Mouse (Mus musculus): ENCODE measurements around the gene Ppp2r5b. TPM values are rescaled to one million over a fixed set of nuclear protein-coding genes. Genes with fewer than 3 reads are reported as not detected.
A peak's percentile ranks its signal among the peaks of the same experiment; 100 is the strongest.

Ppp2r5b gene
- polyA plus RNA-seq, 1 experiment from 2014 or later = 14.7 TPM

DNA sequence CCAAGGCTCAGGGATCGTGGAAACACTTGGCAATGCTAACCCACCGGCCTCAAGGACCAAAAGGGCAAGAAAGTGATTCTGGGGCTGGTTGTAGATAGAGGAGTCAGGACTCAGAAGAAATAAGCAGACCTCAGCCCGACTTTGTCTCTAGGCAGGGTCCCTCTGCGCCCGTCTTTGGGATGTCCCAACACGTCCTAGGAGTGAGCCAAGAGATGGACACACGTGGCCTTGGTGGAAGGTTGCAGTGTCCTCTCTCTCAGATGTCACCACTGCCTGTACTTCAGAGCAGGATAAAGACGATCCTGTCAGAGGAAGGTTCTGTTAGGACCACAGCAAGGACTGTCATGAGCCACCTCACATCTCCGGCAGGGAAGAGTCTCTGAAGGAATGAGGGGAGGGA is 35.0 kb upstream of the Ppp2r5b start:
- Histone ChIP-seq H3K9me3 (ENCODE audit: control insufficient read depth, low read length) (no peaks in the 10 kb centered on the region), H3K4me2 (replicated peaks; ENCODE audit: low read depth) (no peak overlapping the region), H3K4me3 (ENCODE audit: low read depth, low read length) (no peak overlapping the region), H3K27me3 (ENCODE audit: control insufficient read depth, insufficient read depth, low read length) (no peaks in the 10 kb centered on the region), H3K27ac (replicated peaks) (no peak overlapping the region), H3K9ac (ENCODE audit: low read length) (no peak overlapping the region), H3K36me3 (ENCODE audit: control insufficient read depth, insufficient read depth, low read length) (no peaks in the 10 kb centered on the region), H3K4me1 (replicated peaks; ENCODE audit: control insufficient read depth, insufficient read depth) (no peaks in the 10 kb centered on the region)
- no peak for TF ChIP-seq CTCF (IDR thresholded peaks at IDR 0.05; ENCODE audit: low read depth)
- TF ChIP-seq EP300 (optimal IDR thresholded peaks at IDR 0.05) = no peak
- 57% methylated on average over 9 of the region's 9 CpGs for WGBS
- no peak for ATAC-seq (ENCODE audit: low FRiP score, low TSS enrichment)
- DNase-seq (ENCODE audit: low spot score) = no peak

DNA sequence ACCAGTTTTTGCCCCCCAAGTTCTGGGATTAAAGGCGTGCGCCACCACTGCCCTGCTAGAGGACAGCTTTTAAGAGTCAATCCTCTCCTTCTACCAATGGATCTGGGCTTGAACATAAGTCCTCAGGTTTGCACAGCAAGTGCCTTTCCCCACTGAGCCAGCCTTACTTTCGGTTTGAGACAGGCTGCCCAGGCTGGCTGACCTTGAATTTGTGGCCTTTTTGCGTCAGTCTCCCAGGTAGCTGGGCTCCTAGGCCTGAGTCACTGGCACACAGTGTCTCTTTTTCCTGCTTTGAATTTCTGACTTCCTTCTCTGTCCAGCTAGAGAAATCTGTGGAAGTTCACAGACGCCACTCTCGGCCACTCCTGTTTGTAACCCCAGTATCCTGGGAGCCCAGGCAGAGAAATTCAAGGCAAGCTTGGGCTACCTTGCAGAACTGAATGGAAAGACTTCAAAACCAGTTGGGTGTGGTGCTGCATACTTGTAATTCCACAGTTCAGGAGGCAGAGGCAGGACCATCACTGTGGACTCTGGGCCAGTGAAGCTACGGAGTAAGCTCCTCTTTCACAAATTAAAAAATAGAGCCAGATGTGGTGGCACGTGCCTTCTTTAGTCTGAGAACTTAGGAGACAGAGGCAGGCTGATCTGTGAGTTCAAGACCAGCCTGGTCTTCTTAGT is 34.3 kb upstream of the Ppp2r5b start:
- ATAC-seq (ENCODE audit: low FRiP score, low TSS enrichment) (no peak), DNase-seq (ENCODE audit: low spot score) (peak; percentile 29)
- Histone ChIP-seq H3K36me3 (ENCODE audit: control insufficient read depth, insufficient read depth, low read length) (no peaks in the 10 kb centered on the region), H3K27ac (replicated peaks) (0 out of 2 replicates have a peak overlapping the region, but pooled peaks have one; percentile 18), H3K4me3 (ENCODE audit: low read depth, low read length) (no peak overlapping the region), H3K9me3 (ENCODE audit: control insufficient read depth, low read length) (no peaks in the 10 kb centered on the region), H3K27me3 (ENCODE audit: control insufficient read depth, insufficient read depth, low read length) (no peaks in the 10 kb centered on the region), H3K9ac (ENCODE audit: low read length) (no peak overlapping the region), H3K4me2 (replicated peaks; ENCODE audit: low read depth) (no peak overlapping the region), H3K4me1 (replicated peaks; ENCODE audit: control insufficient read depth, insufficient read depth) (no peaks in the 10 kb centered on the region)
- no peak for TF ChIP-seq CTCF (IDR thresholded peaks at IDR 0.05; ENCODE audit: low read depth)
- no peak for TF ChIP-seq EP300 (optimal IDR thresholded peaks at IDR 0.05)
- WGBS = 82% methylated on average over 8 of the region's 8 CpGs

DNA sequence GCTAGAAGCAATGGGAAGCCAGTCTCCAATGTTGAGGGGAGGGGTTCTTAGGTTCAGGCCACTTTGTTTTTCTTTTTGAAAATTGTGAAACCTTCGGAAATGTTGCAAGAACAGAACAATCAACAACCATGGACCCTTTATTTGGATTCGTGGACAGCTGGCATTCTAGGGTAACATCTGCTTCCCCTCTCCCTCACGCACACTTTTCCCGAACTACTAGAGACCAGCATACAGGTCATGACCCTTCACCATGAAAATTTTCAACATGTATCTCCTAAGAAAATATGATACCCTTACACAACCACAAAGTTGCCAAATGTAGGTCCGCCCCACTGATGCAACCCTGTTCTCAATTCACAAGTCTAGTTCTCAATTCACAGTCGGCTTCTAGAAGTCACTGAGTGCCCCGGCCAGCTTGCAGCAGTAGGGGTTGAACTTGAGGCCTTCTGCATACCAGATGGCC is 33.0 kb upstream of the Ppp2r5b start:
- no peak for DNase-seq (ENCODE audit: low spot score)
- H3K27me3 ChIP-seq (ENCODE audit: control insufficient read depth, insufficient read depth, low read length) = no peaks in the 10 kb centered on the region
- WGBS = 71% methylated on average over 7 of the region's 7 CpGs

DNA sequence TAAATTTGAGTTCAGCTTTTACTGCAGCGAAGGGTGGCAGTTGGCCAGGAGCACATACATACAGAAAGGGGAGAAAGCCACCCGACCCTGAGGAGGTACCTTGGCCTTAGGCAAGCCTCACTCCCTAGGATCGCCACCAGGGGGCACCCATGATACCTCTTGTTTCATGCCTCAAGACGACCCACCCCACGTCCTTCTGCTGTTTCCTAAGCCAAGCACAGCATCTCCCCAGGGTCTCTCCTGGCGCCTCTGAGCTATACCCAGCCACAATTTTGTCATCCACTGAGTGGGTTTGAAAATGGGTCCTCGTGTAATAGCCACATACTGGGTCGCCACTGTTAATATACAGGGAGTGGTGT is 32.5 kb upstream of the Ppp2r5b start:
- TF ChIP-seq EP300 (optimal IDR thresholded peaks at IDR 0.05) = no peak
- TF ChIP-seq CTCF (IDR thresholded peaks at IDR 0.05; ENCODE audit: low read depth) = peak; percentile 91
- Histone ChIP-seq H3K4me3 (ENCODE audit: low read depth, low read length) (no peak overlapping the region), H3K27ac (replicated peaks) (no peak overlapping the region), H3K36me3 (ENCODE audit: control insufficient read depth, insufficient read depth, low read length) (no peaks in the 10 kb centered on the region), H3K4me1 (replicated peaks; ENCODE audit: control insufficient read depth, insufficient read depth) (no peaks in the 10 kb centered on the region), H3K9me3 (ENCODE audit: control insufficient read depth, low read length) (no peaks in the 10 kb centered on the region), H3K4me2 (replicated peaks; ENCODE audit: low read depth) (no peak overlapping the region), H3K27me3 (ENCODE audit: control insufficient read depth, insufficient read depth, low read length) (no peaks in the 10 kb centered on the region), H3K9ac (ENCODE audit: low read length) (no peak overlapping the region)
- peak; percentile 89 for DNase-seq (ENCODE audit: low spot score)
- 10% methylated on average over 8 of the region's 8 CpGs for WGBS
- ATAC-seq (ENCODE audit: low FRiP score, low TSS enrichment) = no peak

More for the DNA sequence above, 33.0 kb upstream of the Ppp2r5b start:
- Histone ChIP-seq H3K9me3 (ENCODE audit: control insufficient read depth, low read length) (no peaks in the 10 kb centered on the region), H3K4me2 (replicated peaks; ENCODE audit: low read depth) (no peak overlapping the region), H3K27ac (replicated peaks) (no peak overlapping the region), H3K4me3 (ENCODE audit: low read depth, low read length) (no peak overlapping the region), H3K9ac (ENCODE audit: low read length) (no peak overlapping the region), H3K36me3 (ENCODE audit: control insufficient read depth, insufficient read depth, low read length) (no peaks in the 10 kb centered on the region), H3K4me1 (replicated peaks; ENCODE audit: control insufficient read depth, insufficient read depth) (no peaks in the 10 kb centered on the region)
- TF ChIP-seq CTCF (IDR thresholded peaks at IDR 0.05; ENCODE audit: low read depth) = no peak
- no peak for TF ChIP-seq EP300 (optimal IDR thresholded peaks at IDR 0.05)
- no peak for ATAC-seq (ENCODE audit: low FRiP score, low TSS enrichment)

DNA sequence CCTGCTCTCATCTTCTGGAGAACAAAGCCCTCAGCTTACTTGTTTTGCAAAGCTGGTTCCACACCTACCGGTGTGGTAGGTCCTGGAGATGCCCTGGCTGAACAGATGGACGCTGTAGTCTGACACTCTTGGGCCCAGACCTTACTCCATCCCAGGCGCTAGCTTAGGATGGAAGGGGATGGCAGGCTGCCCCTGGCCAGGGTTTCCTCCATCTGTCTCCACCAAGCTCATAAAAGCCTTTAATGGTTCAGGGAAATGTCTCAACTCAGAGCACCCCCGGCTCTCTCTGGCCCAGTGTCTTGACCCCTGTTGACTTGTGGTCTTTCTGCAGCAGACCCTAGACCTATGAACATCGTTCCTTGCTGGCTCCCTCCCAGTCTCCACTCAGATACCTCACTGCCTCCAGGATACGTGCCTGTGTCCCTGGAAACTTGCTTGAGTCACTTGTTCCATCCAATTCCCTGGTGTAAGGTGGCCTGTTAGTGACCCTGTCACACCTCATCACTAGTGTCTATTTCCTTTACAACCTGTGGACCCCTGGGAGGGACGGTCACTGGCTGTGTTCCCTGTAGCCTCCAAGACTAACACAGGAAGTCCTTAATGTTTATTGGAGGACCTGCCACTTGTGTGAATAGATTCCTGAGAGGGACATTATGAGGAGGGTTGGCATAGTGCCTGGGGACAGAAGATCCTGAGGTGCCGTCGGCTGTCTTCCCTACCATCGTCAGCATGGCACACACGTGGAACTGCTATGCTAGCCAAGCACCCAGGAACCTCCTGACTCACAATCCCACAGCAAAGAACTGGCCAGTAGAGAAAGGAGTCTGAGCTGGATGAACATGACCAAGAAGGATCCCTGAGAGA is 31.9 kb upstream of the Ppp2r5b start:
- no peak for DNase-seq (ENCODE audit: low spot score)

More for the DNA sequence above, 31.9 kb upstream of the Ppp2r5b start:
- no peaks in the 10 kb centered on the region for H3K27me3 ChIP-seq (ENCODE audit: control insufficient read depth, insufficient read depth, low read length)
- H3K9ac ChIP-seq (ENCODE audit: low read length) = no peak overlapping the region
- no peaks in the 10 kb centered on the region for H3K9me3 ChIP-seq (ENCODE audit: control insufficient read depth, low read length)
- ATAC-seq (ENCODE audit: low FRiP score, low TSS enrichment) = no peak
- 0 out of 2 replicates have a peak overlapping the region, but pooled peaks have one; percentile 4 for H3K27ac ChIP-seq (replicated peaks)
- TF ChIP-seq EP300 (optimal IDR thresholded peaks at IDR 0.05) = no peak
- TF ChIP-seq CTCF (IDR thresholded peaks at IDR 0.05; ENCODE audit: low read depth) = no peak
- H3K4me2 ChIP-seq (replicated peaks; ENCODE audit: low read depth) = no peak overlapping the region
- H3K4me3 ChIP-seq (ENCODE audit: low read depth, low read length) = no peak overlapping the region
- WGBS = 56% methylated on average over 11 of the region's 11 CpGs
- H3K4me1 ChIP-seq (replicated peaks; ENCODE audit: control insufficient read depth, insufficient read depth) = no peaks in the 10 kb centered on the region
- H3K36me3 ChIP-seq (ENCODE audit: control insufficient read depth, insufficient read depth, low read length) = no peaks in the 10 kb centered on the region

Data from stomach, postnatal 0 days (tissue).